Mouse (Mus musculus) kidney, adult 11 months (tissue): ENCODE results near the gene Gm45234.
A peak's percentile ranks its signal among the peaks of the same experiment; 100 is the strongest.

Experiments used
- DNase-seq: peaks from one replicate; pipeline ENCODE4 v3.0.0; 2022

Gm45234 gene

GRCm38 (mm10) chr6:124765951-124766350 is 10.1 kb upstream of the Gm45234 start:
- no peak for DNase-seq

GRCm38 (mm10) chr6:124759259-124759658 is 3.4 kb upstream of the Gm45234 start:
- peak; percentile 87 for DNase-seq

- no peak for DNase-seq
These were observed 3.0 kb upstream of the Gm45234 start for GRCm38 (mm10) chr6:124758849-124759232.

- peak; percentile 61 for DNase-seq
These were observed 2.4 kb upstream of the Gm45234 start for GRCm38 (mm10) chr6:124757909-124758848.

- no peak for DNase-seq
These were observed 1.6 kb upstream of the Gm45234 start for GRCm38 (mm10) chr6:124757351-124757880.

GRCm38 (mm10) chr6:124756652-124757350 is 980 bp upstream of the Gm45234 start:
- DNase-seq, result peak; percentile 81

- DNase-seq, result no peak
These were observed 515 bp downstream of the Gm45234 start for GRCm38 (mm10) chr6:124755306-124755705.

- no peak for DNase-seq
These were observed 2.0 kb downstream of the Gm45234 start for GRCm38 (mm10) chr6:124753861-124754260.

- DNase-seq, result no peak
These were observed 5.4 kb downstream of the Gm45234 start for GRCm38 (mm10) chr6:124750405-124750804.

- no peak for DNase-seq
These were observed 8.9 kb downstream of the Gm45234 start for GRCm38 (mm10) chr6:124746654-124747632.

GRCm38 (mm10) chr6:124746296-124746605 is 9.6 kb downstream of the Gm45234 start:
- no peak for DNase-seq

- peak; percentile 97 for DNase-seq
These were observed 10.1 kb downstream of the Gm45234 start for GRCm38 (mm10) chr6:124745490-124746295.

GRCm38 (mm10) chr6:124744755-124745321 is 11.0 kb downstream of the Gm45234 start:
- no peak for DNase-seq

GRCm38 (mm10) chr6:124743647-124744046 is 12.2 kb downstream of the Gm45234 start:
- DNase-seq, result no peak

GRCm38 (mm10) chr6:124742839-124743514 is 12.8 kb downstream of the Gm45234 start:
- DNase-seq, result no peak

- DNase-seq, result no peak
These were observed 14.0 kb downstream of the Gm45234 start for GRCm38 (mm10) chr6:124741842-124742241.

GRCm38 (mm10) chr6:124740888-124741761 is 14.7 kb downstream of the Gm45234 start, which contains the start of gene Grcc10:
Gene Grcc10, minus strand, starts transcription at chr6:124741374.
- DNase-seq, result peak; percentile 90

- peak; percentile 63 for DNase-seq
These were observed 15.5 kb downstream of the Gm45234 start for GRCm38 (mm10) chr6:124740211-124740887.

- no peak for DNase-seq
These were observed 16.5 kb downstream of the Gm45234 start for GRCm38 (mm10) chr6:124739231-124739796.
